Mouse (Mus musculus): ENCODE results near the gene Spem1.
"Not testable (repeated sequence)": the region's sequence is repeated elsewhere in the genome, so short reads cannot be mapped to it uniquely, and the experiment has no call there.

Gene Spem1

GRCm38 (mm10) chr11:69822080-69822479 is at the start of gene Spem1:
Gene Spem1 (minus strand): TSS chr11:69822180.
- no peak for DNase-seq (ENCODE audit: inconsistent ontology term)

- no peak for DNase-seq (ENCODE audit: inconsistent ontology term)
Measured at GRCm38 (mm10) chr11:69870289-69871069, 48.5 kb upstream of the Spem1 start.

GRCm38 (mm10) chr11:69867335-69867734 is 45.4 kb upstream of the Spem1 start:
- DNase-seq (ENCODE audit: inconsistent ontology term): no peak

- DNase-seq (ENCODE audit: inconsistent ontology term): no peak
Measured at GRCm38 (mm10) chr11:69865561-69865960, 43.6 kb upstream of the Spem1 start.

GRCm38 (mm10) chr11:69864138-69864860 is 42.3 kb upstream of the Spem1 start:
- DNase-seq (ENCODE audit: inconsistent ontology term): no peak

- DNase-seq (ENCODE audit: inconsistent ontology term): not testable (repeated sequence)
Measured at GRCm38 (mm10) chr11:69863729-69864128, 41.7 kb upstream of the Spem1 start.

- DNase-seq (ENCODE audit: inconsistent ontology term): no peak
Measured at GRCm38 (mm10) chr11:69858113-69858998, 36.4 kb upstream of the Spem1 start, which contains the start of gene Tnk1. Gene Tnk1 (minus strand): TSS chr11:69858730.

GRCm38 (mm10) chr11:69855347-69855746 is 33.4 kb upstream of the Spem1 start:
- peak; percentile 22 for DNase-seq (ENCODE audit: inconsistent ontology term)

GRCm38 (mm10) chr11:69854680-69855079 is 32.7 kb upstream of the Spem1 start:
- DNase-seq (ENCODE audit: inconsistent ontology term): no peak

- DNase-seq (ENCODE audit: inconsistent ontology term): no peak
Measured at GRCm38 (mm10) chr11:69853994-69854393, 32.0 kb upstream of the Spem1 start.

- no peak for DNase-seq (ENCODE audit: inconsistent ontology term)
Measured at GRCm38 (mm10) chr11:69850754-69851153, 28.8 kb upstream of the Spem1 start.

GRCm38 (mm10) chr11:69849884-69850283 is 27.9 kb upstream of the Spem1 start:
- DNase-seq (ENCODE audit: inconsistent ontology term): no peak

- DNase-seq (ENCODE audit: inconsistent ontology term): no peak
Measured at GRCm38 (mm10) chr11:69849128-69849527, 27.1 kb upstream of the Spem1 start.

- DNase-seq (ENCODE audit: inconsistent ontology term): no peak
Measured at GRCm38 (mm10) chr11:69848021-69848420, 26.0 kb upstream of the Spem1 start.

- peak; percentile 42 for DNase-seq (ENCODE audit: inconsistent ontology term)
Measured at GRCm38 (mm10) chr11:69846738-69847688, 25.0 kb upstream of the Spem1 start.

- DNase-seq (ENCODE audit: inconsistent ontology term): peak; percentile 95
Measured at GRCm38 (mm10) chr11:69846198-69846680, 24.3 kb upstream of the Spem1 start, which contains the start of gene Plscr3. Gene Plscr3 (plus strand): TSS chr11:69846376.

- no peak for DNase-seq (ENCODE audit: inconsistent ontology term)
Measured at GRCm38 (mm10) chr11:69838714-69839104, 16.7 kb upstream of the Spem1 start.

GRCm38 (mm10) chr11:69837952-69838713 is 16.2 kb upstream of the Spem1 start, which contains the start of gene Tmem256:
Gene Tmem256 (plus strand): TSS chr11:69838514.
- peak; percentile 99 for DNase-seq (ENCODE audit: inconsistent ontology term)

- no peak for DNase-seq (ENCODE audit: inconsistent ontology term)
Measured at GRCm38 (mm10) chr11:69837604-69837951, 15.6 kb upstream of the Spem1 start, which contains the start of gene Nlgn2. Gene Nlgn2 (minus strand): TSS chr11:69837784.
